Mouse (Mus musculus) erythroblast, adult 5-6 weeks (primary cell): ENCODE data around the gene Lmbr1l. TPM values are rescaled to one million over a fixed set of nuclear protein-coding genes. Genes with fewer than 3 reads are reported as not detected.

Experiments
- ATAC-seq: replicated peaks from 2 replicates; pipeline ENCODE4 v1.8.0; 2016; ENCODE audit warnings: moderate number of reproducible peaks, mild to moderate bottlenecking, moderate TSS enrichment, inconsistent platforms; ENCODE audit not compliant: poor library complexity, low FRiP score, severe bottlenecking
- total RNA-seq, 2 experiments: library from RNA; stranded (forward) in 1 of 2; stranded (reverse) in 1 of 2; fragments of 150-400 nt in 1 of 2; fragments of 200-764, 138-1000 nt in 1 of 2; gene quantifications; 2 replicates each; pipeline versions ENCODE4 v1.2.3 to v1.2.4; 2015 to 2017; ENCODE audit warnings: low replicate concordance in 2 of 2

Gene Lmbr1l
- total RNA-seq, 2 experiments from 2014 or later = 2.3 to 10.6 TPM

GRCm38 (mm10) chr15:98871070-98871915 is 46.7 kb downstream of the Lmbr1l start, which contains the start of gene Kmt2d:
TSS of gene Kmt2d (minus strand) at chr15:98871204.
- ATAC-seq = peak; percentile 16; the same call in 1 of the 2 replicates

DNA sequence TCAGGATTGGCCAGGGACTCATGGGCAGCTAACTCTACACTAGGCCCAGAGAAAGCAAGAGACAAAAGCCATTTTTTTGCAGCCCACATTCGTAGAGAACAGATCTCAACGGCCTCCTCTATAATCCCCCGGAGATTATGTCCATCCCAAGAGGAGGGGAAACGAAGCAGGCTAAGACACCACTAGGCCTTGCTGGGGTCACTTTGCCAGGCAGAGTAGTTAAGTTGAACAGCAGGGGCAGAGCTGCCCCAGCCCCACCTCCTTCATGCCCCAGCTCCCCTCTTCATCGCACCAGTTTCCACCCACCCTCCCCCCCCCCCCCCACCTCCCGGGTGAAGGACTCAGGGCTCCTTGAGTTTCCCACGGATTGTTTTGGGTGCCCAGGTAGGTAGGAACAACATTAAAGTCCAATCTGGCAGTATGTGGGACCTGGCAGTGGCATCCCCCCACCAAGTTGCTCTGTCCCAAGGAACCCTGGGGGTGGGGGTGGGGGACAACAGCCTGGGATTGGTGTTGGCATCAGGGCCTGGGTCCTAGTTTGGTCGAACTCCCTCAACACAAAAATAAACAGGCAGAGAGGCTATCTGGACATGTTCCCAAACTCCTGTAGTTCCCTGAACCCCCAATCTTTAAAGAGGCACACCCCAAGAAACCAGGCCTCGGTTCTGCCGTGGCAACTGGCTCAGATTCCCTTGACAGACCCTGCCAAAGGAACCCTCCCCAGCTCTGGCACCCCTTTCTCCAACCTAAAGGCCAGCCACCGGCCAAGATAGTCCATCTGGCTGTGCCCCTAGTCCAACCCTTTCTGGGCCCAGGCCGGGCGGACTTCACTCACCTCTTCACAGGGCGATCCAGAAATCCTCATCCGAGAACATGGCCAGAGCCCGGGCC is 47.6 kb downstream of the Lmbr1l start:
- peak; percentile 13; the same call in 1 of the 2 replicates for ATAC-seq

DNA sequence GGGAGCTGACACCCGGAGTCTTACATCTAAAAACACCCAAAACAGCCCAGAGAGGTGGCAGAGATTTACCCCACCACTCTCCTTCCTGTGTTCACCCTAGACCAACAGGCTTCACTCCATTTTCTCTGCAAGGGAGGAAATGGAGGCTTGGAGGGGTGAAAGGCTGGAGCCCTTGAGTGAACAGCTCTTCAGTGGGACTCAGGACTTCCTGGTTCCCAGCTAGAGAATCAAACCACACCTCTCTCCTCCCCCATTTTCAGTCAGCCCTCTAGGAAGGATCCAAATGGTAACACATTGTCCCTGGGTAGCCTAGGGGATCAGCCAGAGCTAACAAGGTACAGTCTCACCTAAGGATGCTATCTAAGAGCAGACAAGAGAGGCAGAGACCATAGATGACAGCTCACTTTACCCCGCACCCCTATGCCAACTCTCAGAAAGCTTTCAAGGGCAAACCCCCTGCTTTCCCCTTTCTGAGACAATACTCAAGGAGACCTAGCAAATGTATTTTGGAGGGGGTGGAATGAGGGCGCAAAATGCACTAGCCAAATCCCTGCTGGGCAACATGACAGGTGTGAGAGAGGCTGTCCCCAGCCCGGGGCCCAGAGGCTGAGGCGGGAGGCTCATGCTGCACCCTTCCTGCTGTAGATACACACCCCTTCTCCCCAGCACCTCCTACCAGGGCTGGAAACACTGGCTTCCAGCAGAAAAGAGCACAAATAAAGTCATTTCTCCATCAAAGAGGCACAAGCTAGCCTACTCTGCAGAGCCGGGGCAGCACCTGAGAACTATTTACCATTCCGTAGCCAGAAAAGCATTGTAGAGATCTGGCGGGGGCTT is 48.5 kb downstream of the Lmbr1l start:
- peak; percentile 34; the same call in 1 of the 2 replicates for ATAC-seq

GRCm38 (mm10) chr15:98868346-98869063 is 49.5 kb downstream of the Lmbr1l start:
- ATAC-seq = no peak

- no peak for ATAC-seq
Observed at GRCm38 (mm10) chr15:98867321-98867720, 50.7 kb downstream of the Lmbr1l start.

GRCm38 (mm10) chr15:98866501-98866900 is 51.5 kb downstream of the Lmbr1l start:
- ATAC-seq = no peak

- ATAC-seq = no peak
Observed at GRCm38 (mm10) chr15:98865771-98866170, 52.3 kb downstream of the Lmbr1l start.

- ATAC-seq = no peak
Observed at GRCm38 (mm10) chr15:98864951-98865350, 53.1 kb downstream of the Lmbr1l start.

DNA sequence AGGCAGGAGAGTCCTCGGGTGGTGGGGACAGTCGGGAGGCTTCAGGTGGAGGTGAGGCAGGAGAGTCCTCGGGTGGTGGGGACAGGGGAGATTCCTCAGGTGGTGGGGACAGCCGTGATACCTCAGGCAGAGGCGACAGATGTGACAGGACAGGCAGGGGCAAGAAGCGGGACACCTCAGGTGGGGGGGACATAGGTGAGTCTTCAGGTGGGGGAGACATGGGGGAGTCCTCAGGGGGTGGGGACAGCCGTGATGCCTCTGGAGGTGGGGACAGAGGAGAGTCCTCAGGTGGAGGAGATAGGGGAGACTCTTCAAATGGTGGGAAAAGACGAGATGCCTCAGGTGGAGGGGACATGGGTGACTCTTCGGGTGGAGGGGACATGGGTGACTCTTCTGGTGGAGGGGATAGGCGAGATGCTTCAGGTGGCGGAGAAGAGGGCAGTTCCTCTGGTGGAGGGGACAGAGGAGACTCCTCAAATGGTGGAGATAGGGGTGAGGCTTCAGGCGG is 54.5 kb downstream of the Lmbr1l start:
- ATAC-seq = no peak

DNA sequence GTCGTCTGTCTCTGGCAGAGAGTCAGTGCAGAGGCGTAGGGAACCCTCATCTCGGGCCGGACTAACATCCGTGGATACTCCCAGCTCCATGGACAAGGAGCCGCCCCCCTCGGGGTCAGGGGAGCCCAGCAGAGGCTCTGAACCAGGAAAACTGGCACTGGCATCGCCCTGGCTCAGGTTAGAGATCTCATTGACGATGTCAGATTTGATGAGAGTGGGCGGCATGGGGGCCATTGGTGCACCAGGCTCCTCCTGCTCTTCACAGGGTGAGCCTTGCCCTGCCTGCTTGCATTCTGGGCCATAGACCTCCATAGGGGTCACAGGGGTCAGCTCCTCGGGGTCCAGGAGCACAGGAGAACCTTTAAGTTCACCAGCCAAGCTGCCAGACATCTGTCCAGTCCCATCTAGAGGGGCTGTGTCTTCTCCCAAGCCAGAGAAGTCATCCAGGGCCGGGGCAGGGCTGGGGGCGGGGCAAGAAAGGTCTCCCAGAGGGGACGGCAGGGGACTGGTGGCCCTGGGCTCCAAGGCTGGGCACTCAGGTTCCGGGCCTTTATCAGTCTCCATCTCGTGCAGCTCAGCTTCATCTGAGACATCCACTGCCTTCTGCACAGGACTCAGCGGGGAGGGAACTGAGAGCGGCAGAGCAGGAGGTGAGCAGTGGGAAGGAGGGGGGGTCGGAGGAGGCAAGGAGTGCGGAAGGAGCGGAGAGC is 56.2 kb downstream of the Lmbr1l start:
- no peak for ATAC-seq

GRCm38 (mm10) chr15:98860921-98861320 is 57.1 kb downstream of the Lmbr1l start:
- no peak for ATAC-seq

GRCm38 (mm10) chr15:98859319-98860043 is 58.5 kb downstream of the Lmbr1l start:
- ATAC-seq = no peak

GRCm38 (mm10) chr15:98854214-98854613 is 63.8 kb downstream of the Lmbr1l start:
- ATAC-seq = no peak

Other genes with a start within 250 kb of the Lmbr1l start
- 4.4 TPM in 1 of 2 replicates, not detected in the other for gene Rnd1, start 240.8 kb downstream of the Lmbr1l start, total RNA-seq (2015; ENCODE audit: low replicate concordance)
- 0.42 and 2.2 TPM in 2 replicates for gene Rnd1, start 240.8 kb downstream of the Lmbr1l start, total RNA-seq (2017; ENCODE audit: low replicate concordance)
- not detected in 2 replicates for gene Ccdc65, start 210.0 kb downstream of the Lmbr1l start, total RNA-seq (2015; ENCODE audit: low replicate concordance)
- gene Ccdc65, start 210.0 kb downstream of the Lmbr1l start, total RNA-seq (2017; ENCODE audit: low replicate concordance) = not detected in 2 replicates
- gene Fkbp11, start 190.0 kb downstream of the Lmbr1l start, total RNA-seq (2015; ENCODE audit: low replicate concordance) = 1.2 TPM in 1 of 2 replicates, not detected in the other
- 0.84 and 1.0 TPM in 2 replicates for gene Fkbp11, start 190.0 kb downstream of the Lmbr1l start, total RNA-seq (2017; ENCODE audit: low replicate concordance)
- 7.1 and 8.4 TPM in 2 replicates for gene Arf3, start 155.0 kb downstream of the Lmbr1l start, total RNA-seq (2015; ENCODE audit: low replicate concordance)
- gene Arf3, start 155.0 kb downstream of the Lmbr1l start, total RNA-seq (2017; ENCODE audit: low replicate concordance) = 4.6 and 8.1 TPM in 2 replicates
- 1.0 TPM in 1 of 2 replicates, not detected in the other for gene Wnt10b, start 140.1 kb downstream of the Lmbr1l start, total RNA-seq (2015; ENCODE audit: low replicate concordance)
- not detected in 2 replicates for gene Wnt10b, start 140.1 kb downstream of the Lmbr1l start, total RNA-seq (2017; ENCODE audit: low replicate concordance)
- gene Wnt1, start 128.4 kb downstream of the Lmbr1l start, total RNA-seq (2015; ENCODE audit: low replicate concordance) = not detected in 2 replicates
- not detected in 2 replicates for gene Wnt1, start 128.4 kb downstream of the Lmbr1l start, total RNA-seq (2017; ENCODE audit: low replicate concordance)
- not detected in 2 replicates for gene Ddn, start 108.7 kb downstream of the Lmbr1l start, total RNA-seq (2015; ENCODE audit: low replicate concordance)
- not detected in 2 replicates for gene Ddn, start 108.7 kb downstream of the Lmbr1l start, total RNA-seq (2017; ENCODE audit: low replicate concordance)
- gene Prkag1, start 86.7 kb downstream of the Lmbr1l start, total RNA-seq (2015; ENCODE audit: low replicate concordance) = 20.2 and 21.5 TPM in 2 replicates
- 35.1 and 37.9 TPM in 2 replicates for gene Prkag1, start 86.7 kb downstream of the Lmbr1l start, total RNA-seq (2017; ENCODE audit: low replicate concordance)
- gene Kmt2d, start 47.0 kb downstream of the Lmbr1l start, total RNA-seq (2015; ENCODE audit: low replicate concordance) = 23.0 and 28.1 TPM in 2 replicates
- gene Kmt2d, start 47.0 kb downstream of the Lmbr1l start, total RNA-seq (2017; ENCODE audit: low replicate concordance) = 27.9 and 31.8 TPM in 2 replicates
- 2.1 TPM in 1 of 2 replicates, not detected in the other for gene Rhebl1, start 23.7 kb downstream of the Lmbr1l start, total RNA-seq (2015; ENCODE audit: low replicate concordance)
- gene Rhebl1, start 23.7 kb downstream of the Lmbr1l start, total RNA-seq (2017; ENCODE audit: low replicate concordance) = 0.98 and 1.8 TPM in 2 replicates
- not detected in 2 replicates for gene Dhh, start 19.7 kb downstream of the Lmbr1l start, total RNA-seq (2015; ENCODE audit: low replicate concordance)
- not detected in 2 replicates for gene Dhh, start 19.7 kb downstream of the Lmbr1l start, total RNA-seq (2017; ENCODE audit: low replicate concordance)
- 804 and 902 TPM in 2 replicates for gene Tuba1b, start 16.3 kb upstream of the Lmbr1l start, total RNA-seq (2015; ENCODE audit: low replicate concordance)
- gene Tuba1b, start 16.3 kb upstream of the Lmbr1l start, total RNA-seq (2017; ENCODE audit: low replicate concordance) = 180 and 247 TPM in 2 replicates
- gene Gm49450, start 35.3 kb upstream of the Lmbr1l start, total RNA-seq (2015; ENCODE audit: low replicate concordance) = not detected in 2 replicates
- gene Gm49450, start 35.3 kb upstream of the Lmbr1l start, total RNA-seq (2017; ENCODE audit: low replicate concordance) = 4.7 TPM in 1 of 2 replicates, not detected in the other
- 15.3 and 19.6 TPM in 2 replicates for gene Tuba1a, start 35.5 kb upstream of the Lmbr1l start, total RNA-seq (2015; ENCODE audit: low replicate concordance)
- gene Tuba1a, start 35.5 kb upstream of the Lmbr1l start, total RNA-seq (2017; ENCODE audit: low replicate concordance) = 4.3 and 5.9 TPM in 2 replicates
- 73.8 and 96.1 TPM in 2 replicates for gene Tuba1c, start 111.7 kb upstream of the Lmbr1l start, total RNA-seq (2015; ENCODE audit: low replicate concordance)
- gene Tuba1c, start 111.7 kb upstream of the Lmbr1l start, total RNA-seq (2017; ENCODE audit: low replicate concordance) = 36.4 and 46.4 TPM in 2 replicates
- gene Prph, start 136.9 kb upstream of the Lmbr1l start, total RNA-seq (2015; ENCODE audit: low replicate concordance) = not detected in 2 replicates
- gene Prph, start 136.9 kb upstream of the Lmbr1l start, total RNA-seq (2017; ENCODE audit: low replicate concordance) = not detected in 2 replicates
- 11.9 and 21.7 TPM in 2 replicates for gene Troap, start 156.3 kb upstream of the Lmbr1l start, total RNA-seq (2015; ENCODE audit: low replicate concordance)
- gene Troap, start 156.3 kb upstream of the Lmbr1l start, total RNA-seq (2017; ENCODE audit: low replicate concordance) = 20.4 and 28.1 TPM in 2 replicates
- gene C1ql4, start 169.6 kb upstream of the Lmbr1l start, total RNA-seq (2015; ENCODE audit: low replicate concordance) = not detected in 2 replicates
- not detected in 2 replicates for gene C1ql4, start 169.6 kb upstream of the Lmbr1l start, total RNA-seq (2017; ENCODE audit: low replicate concordance)
- not detected in 2 replicates for gene Dnajc22, start 174.9 kb upstream of the Lmbr1l start, total RNA-seq (2015; ENCODE audit: low replicate concordance)
- not detected in 2 replicates for gene Dnajc22, start 174.9 kb upstream of the Lmbr1l start, total RNA-seq (2017; ENCODE audit: low replicate concordance)
- gene Spats2, start 207.7 kb upstream of the Lmbr1l start, total RNA-seq (2015; ENCODE audit: low replicate concordance) = not detected in 2 replicates
- gene Spats2, start 207.7 kb upstream of the Lmbr1l start, total RNA-seq (2017; ENCODE audit: low replicate concordance) = 2.6 TPM in 1 of 2 replicates, not detected in the other